8 mouse cellular contexts compared by ENCODE assay signal in the genomic region with DNA sequence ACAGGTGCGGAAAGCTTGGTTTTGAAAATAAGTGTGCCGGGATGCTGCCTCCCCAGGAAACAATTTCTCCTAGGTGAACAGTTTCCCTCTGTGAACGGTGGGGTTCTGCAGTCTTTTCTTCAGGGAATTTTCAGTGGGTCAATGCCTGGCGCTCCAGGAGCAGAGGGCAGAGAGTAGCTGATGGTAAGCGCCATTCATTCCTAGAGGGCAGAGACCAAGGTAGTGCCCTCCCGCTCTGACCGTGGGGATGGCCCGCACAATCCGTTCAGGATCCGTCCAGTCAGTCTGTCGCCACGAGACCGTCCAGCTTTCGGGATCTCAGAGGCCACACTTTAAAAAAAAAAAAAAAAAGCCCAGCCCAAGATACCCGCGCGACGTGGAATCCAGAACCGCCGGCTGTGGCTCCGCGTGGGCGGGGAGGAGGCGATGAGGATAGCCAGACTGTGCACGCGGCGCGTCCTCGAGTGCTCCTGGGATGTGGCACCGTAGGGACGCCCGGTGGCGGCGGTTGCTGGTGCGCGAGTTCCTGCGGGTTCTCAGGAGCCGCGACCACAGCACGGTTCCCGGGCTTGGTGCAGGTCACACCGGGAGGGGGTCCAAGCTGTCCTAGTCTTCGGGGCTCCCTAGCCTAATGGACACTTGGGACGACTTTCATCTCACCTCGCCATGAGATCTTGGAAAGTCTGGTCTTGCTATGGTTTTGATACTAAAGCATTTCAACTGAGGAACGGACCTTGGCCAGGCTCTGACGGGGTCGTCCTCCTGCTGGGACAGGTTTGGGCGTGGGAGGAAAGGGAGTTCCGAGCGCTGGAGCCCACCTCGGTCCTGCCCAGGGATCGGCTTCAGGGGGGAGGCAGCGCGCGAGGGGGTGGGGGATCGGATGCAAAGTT. TPM values are rescaled to one million over a fixed set of nuclear protein-coding genes. Genes with fewer than 3 reads are reported as not detected.
DNase-seq lines count a peak whose midpoint lies in the region; ATAC-seq and TF ChIP-seq lines count a peak whose summit lies in the region.

No protein-coding gene starts in this region.

- H3K9me3 ChIP-seq in kidney, embryonic 16.5 days (ENCODE audit: low read length), result no peaks in the 10 kb centered on the region
- H3K9me3 ChIP-seq in embryonic facial prominence, embryonic 10.5 days, result no peaks in the 10 kb centered on the region
- no peaks in the 10 kb centered on the region for H3K9me3 ChIP-seq in intestine, embryonic 14.5 days (ENCODE audit: control insufficient read depth, low read length)
- no peaks in the 10 kb centered on the region for H3K9me3 ChIP-seq in neural tube, embryonic 14.5 days (ENCODE audit: control insufficient read depth, low read length)

- peaks cover 25% of the 10 kb centered on the region for H3K4me1 ChIP-seq in kidney, embryonic 16.5 days (ENCODE audit: insufficient read depth, low read length)
- H3K4me1 ChIP-seq in kidney, adult 2 months (ENCODE audit: control insufficient read depth, insufficient read depth, low read length), result peaks cover 8% of the 10 kb centered on the region; the same call in 1 of the 2 replicates
- peaks cover 25% of the 10 kb centered on the region for H3K4me1 ChIP-seq in embryonic facial prominence, embryonic 10.5 days
- H3K4me1 ChIP-seq in intestine, embryonic 14.5 days (replicated peaks; ENCODE audit: control insufficient read depth, insufficient read depth, low read length), result peaks cover 12% of the 10 kb centered on the region
- peaks cover 15% of the 10 kb centered on the region for H3K4me1 ChIP-seq in neural tube, embryonic 14.5 days (ENCODE audit: control insufficient read depth, insufficient read depth, low read length)

- intact Hi-C loops in gastrocnemius, adult 2 months (cut with DNase I), result no loop called here

- H3K4me2 ChIP-seq in kidney, embryonic 16.5 days (replicated peaks; ENCODE audit: low read depth, low read length), result peak overlapping the region; percentile 39
- H3K4me2 ChIP-seq in intestine, embryonic 14.5 days (ENCODE audit: low read length), result peak overlapping the region; percentile 37; the same call in 1 of the 2 replicates
- 0 out of 2 replicates have a peak overlapping the region, but pooled peaks have one; percentile 16 for H3K4me2 ChIP-seq in neural tube, embryonic 14.5 days (ENCODE audit: low read depth, low read length)

- H3K9ac ChIP-seq in kidney, embryonic 16.5 days (replicated peaks; ENCODE audit: low read length), result no peak overlapping the region
- no peak overlapping the region for H3K9ac ChIP-seq in intestine, embryonic 14.5 days (ENCODE audit: low read length)
- no peak overlapping the region for H3K9ac ChIP-seq in neural tube, embryonic 14.5 days (replicated peaks; ENCODE audit: low read depth, low read length)

- H3K36me3 ChIP-seq in kidney, embryonic 16.5 days (ENCODE audit: insufficient read depth, low read length), result no peaks in the 10 kb centered on the region
- no peaks in the 10 kb centered on the region for H3K36me3 ChIP-seq in kidney, adult 2 months (ENCODE audit: control insufficient read depth, insufficient read depth, low read length)
- no peaks in the 10 kb centered on the region for H3K36me3 ChIP-seq in embryonic facial prominence, embryonic 10.5 days (replicated peaks)
- no peaks in the 10 kb centered on the region for H3K36me3 ChIP-seq in intestine, embryonic 14.5 days (ENCODE audit: control insufficient read depth, insufficient read depth, low read length)
- no peaks in the 10 kb centered on the region for H3K36me3 ChIP-seq in neural tube, embryonic 14.5 days (ENCODE audit: control insufficient read depth, insufficient read depth, low read length)

- H3K27ac ChIP-seq in kidney, embryonic 16.5 days (ENCODE audit: low read length), result no peak overlapping the region
- no peak overlapping the region for H3K27ac ChIP-seq in kidney, adult 2 months (ENCODE audit: insufficient read depth, low read depth, low read length)
- H3K27ac ChIP-seq in embryonic facial prominence, embryonic 10.5 days (replicated peaks), result no peak overlapping the region
- H3K27ac ChIP-seq in intestine, embryonic 14.5 days (ENCODE audit: low read depth), result no peak overlapping the region
- H3K27ac ChIP-seq in neural tube, embryonic 14.5 days (ENCODE audit: low read depth, low read length), result no peak overlapping the region
- H3K27ac ChIP-seq in gastrocnemius, adult 2 months, result no peak overlapping the region

- WGBS in kidney, embryonic 16.5 days, result under 1% methylated on average over 56 of the region's 57 CpGs
- 3% methylated on average over 57 of the region's 57 CpGs for WGBS in kidney, adult 2 months
- WGBS in embryonic facial prominence, embryonic 10.5 days, result 1% methylated on average over 57 of the region's 57 CpGs
- 1% methylated on average over 57 of the region's 57 CpGs for WGBS in intestine, embryonic 14.5 days
- WGBS in neural tube, embryonic 14.5 days, result under 1% methylated on average over 57 of the region's 57 CpGs

- H3K4me3 ChIP-seq in kidney, embryonic 16.5 days (ENCODE audit: low read length), result peak overlapping the region; percentile 24
- no peak overlapping the region for H3K4me3 ChIP-seq in kidney, adult 2 months (ENCODE audit: insufficient read depth, low read depth, low read length)
- H3K4me3 ChIP-seq in embryonic facial prominence, embryonic 10.5 days, result peak overlapping the region; percentile 40
- H3K4me3 ChIP-seq in intestine, embryonic 14.5 days (ENCODE audit: low read depth, low read length), result peak overlapping the region; percentile 11; the same call in 1 of the 2 replicates
- 0 out of 2 replicates have a peak overlapping the region, but pooled peaks have one; percentile 4 for H3K4me3 ChIP-seq in neural tube, embryonic 14.5 days (ENCODE audit: low read depth, low read length)
- no peak overlapping the region; the same call in 1 of the 2 replicates for H3K4me3 ChIP-seq in gastrocnemius, adult 2 months

- no peak for TF ChIP-seq CTCF in kidney, adult 2 months (conservative IDR thresholded peaks at IDR 0.05; ENCODE audit: insufficient read depth, insufficient read length, low read depth, low read length)
- no peak for TF ChIP-seq CTCF in gastrocnemius, adult 2 months (IDR thresholded peaks at IDR 0.05)

- ATAC-seq in kidney, embryonic 16.5 days (ENCODE audit: low FRiP score, low TSS enrichment), result no peak
- ATAC-seq in intestine, embryonic 14.5 days (replicated peaks; ENCODE audit: low FRiP score, low TSS enrichment, low read depth), result no peak
- ATAC-seq in neural tube, embryonic 14.5 days (ENCODE audit: low read depth), result no peak; the same call in 1 of the 2 replicates

- peaks cover 75% of the 10 kb centered on the region for H3K27me3 ChIP-seq in kidney, embryonic 16.5 days (ENCODE audit: insufficient read depth, low read length)
- peaks cover 6% of the 10 kb centered on the region for H3K27me3 ChIP-seq in kidney, adult 2 months (replicated peaks; ENCODE audit: control insufficient read depth, insufficient read depth, low read length)
- peaks cover 90% of the 10 kb centered on the region for H3K27me3 ChIP-seq in embryonic facial prominence, embryonic 10.5 days (replicated peaks; ENCODE audit: low read depth, poor library complexity, severe bottlenecking)
- H3K27me3 ChIP-seq in intestine, embryonic 14.5 days (replicated peaks; ENCODE audit: control insufficient read depth, insufficient read depth, low read length), result peaks cover 73% of the 10 kb centered on the region
- H3K27me3 ChIP-seq in neural tube, embryonic 14.5 days (ENCODE audit: control insufficient read depth, insufficient read depth, low read length), result peaks cover 40% of the 10 kb centered on the region

- TF ChIP-seq POLR2A in kidney, adult 2 months (IDR thresholded peaks at IDR 0.05; ENCODE audit: low read depth, low read length), result no peak

- no peak for DNase-seq in kidney, adult 2 months
- DNase-seq in embryonic facial prominence, embryonic 10.5 days (ENCODE audit: low spot score), result peak; percentile 56
- DNase-seq in intestine, embryonic 14.5 days (ENCODE audit: low spot score), result peak; percentile 71
- DNase-seq in gastrocnemius, adult 2 months, result no peak
- no peak for DNase-seq in layer of hippocampus, postnatal 14 days (ENCODE audit: low spot score in 2 of 2)
- DNase-seq in urinary bladder, adult 2 months (ENCODE audit: low spot score), result no peak

RNA-seq across cellular contexts. Expression of a gene that starts 3.7 kb away (rescaled TPM):
- polyA plus RNA-seq in kidney, embryonic 16.5 days (2015; fragmentation: Nextera tagmentation; extraction: Ambion mirVana), result not detected in 2 replicates
- not detected in 2 replicates for polyA plus RNA-seq in kidney, adult 2 months (2012; rRNA removed)
- not detected in 2 replicates for polyA plus RNA-seq in embryonic facial prominence, embryonic 10.5 days (2016; fragmentation: Nextera tagmentation; extraction: Ambion mirVana)
- polyA plus RNA-seq in intestine, embryonic 14.5 days (2014; fragmentation: Nextera tagmentation; extraction: Ambion mirVana), result not detected in 2 replicates
- not detected in 2 replicates for polyA plus RNA-seq in neural tube, embryonic 14.5 days (2014; fragmentation: Nextera tagmentation; extraction: Ambion mirVana)
- total RNA-seq in gastrocnemius, adult 2 months (2021), result not detected
- not detected for total RNA-seq in layer of hippocampus, postnatal 14 days (2021)
- not detected in 2 replicates for polyA plus RNA-seq in urinary bladder, adult 2 months (2012; rRNA removed)

RNA-seq across cellular contexts. Expression of a gene that starts 21.8 kb away (rescaled TPM):
- 288 and 300 TPM in 2 replicates for polyA plus RNA-seq in kidney, embryonic 16.5 days (2015; fragmentation: Nextera tagmentation; extraction: Ambion mirVana)
- polyA plus RNA-seq in kidney, adult 2 months (2012; rRNA removed), result 52.1 and 89.3 TPM in 2 replicates
- polyA plus RNA-seq in embryonic facial prominence, embryonic 10.5 days (2016; fragmentation: Nextera tagmentation; extraction: Ambion mirVana), result 316 and 320 TPM in 2 replicates
- polyA plus RNA-seq in intestine, embryonic 14.5 days (2014; fragmentation: Nextera tagmentation; extraction: Ambion mirVana), result 280 and 300 TPM in 2 replicates
- polyA plus RNA-seq in neural tube, embryonic 14.5 days (2014; fragmentation: Nextera tagmentation; extraction: Ambion mirVana), result 286 and 321 TPM in 2 replicates
- total RNA-seq in gastrocnemius, adult 2 months (2021), result 100 to 1,000 TPM; 453 to 633 TPM
- 100 to 1,000 TPM; 224 to 237 TPM for total RNA-seq in layer of hippocampus, postnatal 14 days (2021)
- 60.7 and 63.3 TPM in 2 replicates for polyA plus RNA-seq in urinary bladder, adult 2 months (2012; rRNA removed)

RNA-seq across cellular contexts. Expression of a gene that starts 35.6 kb away (rescaled TPM):
- polyA plus RNA-seq in kidney, embryonic 16.5 days (2015; fragmentation: Nextera tagmentation; extraction: Ambion mirVana), result 1.5 and 1.6 TPM in 2 replicates
- 7.3 and 10.7 TPM in 2 replicates for polyA plus RNA-seq in kidney, adult 2 months (2012; rRNA removed)
- 0.10 and 0.24 TPM in 2 replicates for polyA plus RNA-seq in embryonic facial prominence, embryonic 10.5 days (2016; fragmentation: Nextera tagmentation; extraction: Ambion mirVana)
- polyA plus RNA-seq in intestine, embryonic 14.5 days (2014; fragmentation: Nextera tagmentation; extraction: Ambion mirVana), result 8.8 and 10.0 TPM in 2 replicates
- polyA plus RNA-seq in neural tube, embryonic 14.5 days (2014; fragmentation: Nextera tagmentation; extraction: Ambion mirVana), result 2.0 and 3.4 TPM in 2 replicates
- 10 to 100 TPM; 10.7 to 15.1 TPM for total RNA-seq in gastrocnemius, adult 2 months (2021)
- total RNA-seq in layer of hippocampus, postnatal 14 days (2021), result 1 to 10 TPM; 3.1 to 3.8 TPM
- polyA plus RNA-seq in urinary bladder, adult 2 months (2012; rRNA removed), result 279 and 421 TPM in 2 replicates

Comparison
In these comparisons a context has a peak if more than half of its experiments do, and no peak if none do; other contexts are left out.
1. H3K4me3 ChIP-seq: peak in kidney, embryonic 16.5 days (single experiment), embryonic facial prominence, embryonic 10.5 days (single experiment), intestine, embryonic 14.5 days (single experiment) and neural tube, embryonic 14.5 days (single experiment); none in kidney, adult 2 months (single experiment) and gastrocnemius, adult 2 months (single experiment).
2. DNase-seq: peak in embryonic facial prominence, embryonic 10.5 days (single experiment) and intestine, embryonic 14.5 days (single experiment); none in kidney, adult 2 months (single experiment), gastrocnemius, adult 2 months (single experiment), layer of hippocampus, postnatal 14 days (0 of 2) and urinary bladder, adult 2 months (single experiment).
3. RNA of a gene that starts 35.6 kb away (polyA plus RNA-seq): 279 to 421 TPM in urinary bladder, adult 2 months; 7.3 to 10.7 TPM in kidney, adult 2 months, 8.8 to 10.0 TPM in intestine, embryonic 14.5 days, 2.0 to 3.4 TPM in neural tube, embryonic 14.5 days, 1.5 to 1.6 TPM in kidney, embryonic 16.5 days and 0.10 to 0.24 TPM in embryonic facial prominence, embryonic 10.5 days; every median in the first group is over 10 times any median in the second.
4. Peak in every context shown above with its lines, with median percentiles within 50 percentile points of each other: H3K4me2 ChIP-seq.